Mouse (Mus musculus) embryonic facial prominence, embryonic 12.5 days (tissue): Measurements from ENCODE around the gene Dpp3. TPM values are rescaled to one million over a fixed set of nuclear protein-coding genes. Genes with fewer than 3 reads are reported as not detected.

Experiments used
- ATAC-seq: fragments of 200-750 bp; cut with Nextera tagmentation; 2 replicates; pipeline ENCODE4 v1.8.0; 2017; ENCODE audit not compliant: insufficient number of reproducible peaks, insufficient read depth, low FRiP score, low TSS enrichment
- H3K27ac ChIP-seq: fragments of 300-500 bp; sonication (generic); 2 replicates; pipeline ENCODE4 v1.5.1; 2016; ENCODE audit warnings: mild to moderate bottlenecking
- H3K27me3 ChIP-seq: fragments of 300-500 bp; sonication (generic); 2 replicates; pipeline ENCODE4 v1.6.1; 2016; ENCODE audit warnings: mild to moderate bottlenecking, moderate library complexity
- H3K36me3 ChIP-seq: fragments of 300-500 bp; sonication (generic); 2 replicates; pipeline ENCODE4 v1.6.1; 2016; ENCODE audit warnings: mild to moderate bottlenecking
- H3K4me1 ChIP-seq: fragments of 300-500 bp; sonication (generic); 2 replicates; pipeline ENCODE4 v1.6.1; 2016
- H3K4me2 ChIP-seq: fragments of 300-500 bp; sonication (generic); replicated peaks from 2 replicates; pipeline ENCODE4 v1.6.1; 2016; ENCODE audit warnings: mild to moderate bottlenecking, moderate library complexity
- H3K4me3 ChIP-seq: fragments of 300-500 bp; sonication (generic); 2 replicates; pipeline ENCODE4 v1.5.1; 2016; ENCODE audit warnings: mild to moderate bottlenecking
- H3K9ac ChIP-seq: fragments of 300-500 bp; sonication (generic); 2 replicates; pipeline ENCODE4 v1.6.1; 2016; ENCODE audit warnings: mild to moderate bottlenecking, moderate library complexity
- H3K9me3 ChIP-seq: fragments of 300-500 bp; sonication (generic); 2 replicates; pipeline ENCODE4 v1.6.1; 2016; ENCODE audit warnings: mild to moderate bottlenecking, moderate library complexity
- WGBS: fragments of 180-500 bp; shearing (Covaris S2); methylation state at CpG from one replicate; pipeline ENCODE4 v1.1.7; 2016; 5-methylcytosine and 5-hydroxymethylcytosine counted together
- polyA plus RNA-seq: library from polyadenylated mRNA; unstranded; fragments of >200 nt; fragmentation: Nextera tagmentation; extraction: Ambion mirVana; gene quantifications from 2 replicates; pipeline ENCODE4 v1.2.1, GENCODE M21; 2016

Gene Dpp3
- polyA plus RNA-seq, 1 experiment from 2014 or later, result 144 TPM

- no peak overlapping the region for H3K4me3 ChIP-seq
- H3K9ac ChIP-seq, result no peak overlapping the region
- no peaks in the 10 kb centered on the region for H3K27me3 ChIP-seq
- peaks cover 20% of the 10 kb centered on the region; the same call in 1 of the 2 replicates for H3K4me1 ChIP-seq
- no peak for ATAC-seq
- no peak overlapping the region for H3K4me2 ChIP-seq
- no peaks in the 10 kb centered on the region for H3K9me3 ChIP-seq
- 97% methylated on average over 11 of the region's 11 CpGs for WGBS
- peaks cover 55% of the 10 kb centered on the region for H3K36me3 ChIP-seq
- H3K27ac ChIP-seq, result no peak overlapping the region
These were observed 2.8 kb downstream of the Dpp3 start for GRCm38 (mm10) chr19:4925121-4925860.

DNA sequence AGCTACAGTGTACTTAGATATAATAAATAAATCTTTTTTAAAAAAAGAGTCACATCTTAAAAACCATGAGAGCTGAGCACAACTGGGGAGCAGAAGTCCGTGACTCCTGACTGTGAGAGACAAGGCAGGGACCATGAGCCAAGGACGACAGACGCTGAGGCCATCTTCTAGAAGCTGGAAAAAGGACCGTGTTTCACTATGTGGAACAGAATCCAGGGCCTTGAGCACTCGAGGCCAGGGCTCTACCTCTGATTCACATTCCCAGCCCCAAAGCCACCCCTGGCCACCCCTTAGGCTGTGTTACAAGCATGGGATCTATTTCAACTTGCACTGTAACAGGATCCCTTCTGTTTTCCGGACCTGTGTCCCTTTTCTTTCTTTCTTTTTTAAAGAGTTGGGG lies 8.4 kb downstream of the Dpp3 start:
- Histone ChIP-seq H3K4me2 (no peak overlapping the region), H3K9ac (no peak overlapping the region), H3K36me3 (peaks cover 96% of the 10 kb centered on the region), H3K9me3 (no peaks in the 10 kb centered on the region), H3K27me3 (no peaks in the 10 kb centered on the region), H3K4me3 (no peak overlapping the region), H3K27ac (no peak overlapping the region), H3K4me1 (no peaks in the 10 kb centered on the region)
- no peak for ATAC-seq
- 88% methylated on average over 6 of the region's 6 CpGs for WGBS

DNA sequence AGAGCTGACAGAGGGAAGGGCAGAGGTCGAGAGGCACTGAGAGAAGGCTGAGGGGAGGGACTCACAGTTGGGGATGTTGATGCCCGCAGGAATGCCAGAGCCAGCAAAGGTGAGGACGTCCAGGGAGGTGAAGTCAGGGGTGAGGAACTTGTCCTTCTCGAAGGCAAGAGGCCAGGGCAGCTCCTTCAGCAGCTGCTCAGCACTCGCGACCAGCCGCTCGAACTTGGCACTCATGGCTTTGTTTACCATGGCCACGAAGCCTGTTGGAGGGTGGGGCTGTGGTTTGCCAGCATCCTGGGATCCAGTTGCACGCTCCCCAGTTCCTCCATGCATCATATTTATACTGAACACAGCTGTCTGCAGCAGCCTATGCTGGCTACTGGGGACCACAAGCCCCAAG lies 11.3 kb downstream of the Dpp3 start:
- peaks cover 95% of the 10 kb centered on the region for H3K36me3 ChIP-seq
- H3K4me2 ChIP-seq, result no peak overlapping the region
- no peak for ATAC-seq
- H3K4me1 ChIP-seq, result no peaks in the 10 kb centered on the region
- H3K9me3 ChIP-seq, result no peaks in the 10 kb centered on the region
- H3K27me3 ChIP-seq, result no peaks in the 10 kb centered on the region
- H3K9ac ChIP-seq, result no peak overlapping the region
- H3K27ac ChIP-seq, result no peak overlapping the region
- 83% methylated on average over 10 of the region's 10 CpGs for WGBS
- no peak overlapping the region for H3K4me3 ChIP-seq

DNA sequence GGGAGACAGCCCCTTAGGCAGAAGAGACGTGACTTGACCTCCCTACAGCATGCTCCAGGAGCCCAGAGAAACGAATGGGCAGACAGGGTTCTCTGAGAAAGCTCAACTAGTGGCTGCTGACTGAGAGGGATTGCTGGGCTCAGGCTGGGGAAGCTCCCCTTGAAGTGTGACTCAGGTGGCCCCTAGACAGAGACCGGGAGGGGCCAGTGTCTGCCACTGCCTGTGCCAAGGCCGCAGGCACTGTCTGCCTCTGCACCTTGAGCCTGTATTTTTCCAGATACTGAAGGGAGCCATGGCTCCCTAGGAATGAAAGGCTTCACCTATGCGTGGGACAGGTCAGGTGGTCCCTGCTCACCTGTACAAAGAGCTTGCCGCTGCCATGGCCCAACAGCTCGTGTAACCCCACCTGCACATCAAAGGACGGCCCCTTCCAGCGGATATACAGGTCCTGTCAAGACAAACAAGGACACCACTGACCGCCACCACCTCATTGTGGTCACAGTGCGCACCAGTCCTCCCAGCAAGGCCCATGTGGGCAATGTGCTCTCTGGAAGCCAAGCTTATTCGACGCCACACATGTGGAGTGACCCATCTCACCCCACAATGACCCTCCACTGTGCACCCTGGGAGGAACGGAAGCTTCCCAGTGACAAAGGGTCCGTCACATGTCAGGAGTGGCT lies 12.0 kb downstream of the Dpp3 start:
- H3K4me1 ChIP-seq, result no peaks in the 10 kb centered on the region
- no peak for ATAC-seq
- no peak overlapping the region for H3K27ac ChIP-seq
- no peak overlapping the region for H3K4me3 ChIP-seq
- WGBS, result 88% methylated on average over 15 of the region's 15 CpGs
- no peaks in the 10 kb centered on the region for H3K27me3 ChIP-seq
- H3K9ac ChIP-seq, result no peak overlapping the region
- no peaks in the 10 kb centered on the region for H3K9me3 ChIP-seq
- H3K4me2 ChIP-seq, result no peak overlapping the region
- peaks cover 94% of the 10 kb centered on the region for H3K36me3 ChIP-seq

GRCm38 (mm10) chr19:4909376-4909775 lies 18.7 kb downstream of the Dpp3 start:
- Histone ChIP-seq H3K4me1 (peaks cover 4% of the 10 kb centered on the region; the same call in 1 of the 2 replicates), H3K4me3 (no peak overlapping the region), H3K27ac (no peak overlapping the region), H3K4me2 (no peak overlapping the region), H3K36me3 (peaks cover 66% of the 10 kb centered on the region), H3K9me3 (no peaks in the 10 kb centered on the region), H3K27me3 (no peaks in the 10 kb centered on the region), H3K9ac (no peak overlapping the region)
- ATAC-seq, result no peak
- 93% methylated on average over 7 of the region's 7 CpGs for WGBS

GRCm38 (mm10) chr19:4908107-4908506 lies 20.0 kb downstream of the Dpp3 start:
- no peak overlapping the region for H3K27ac ChIP-seq
- 82% methylated on average over 4 of the region's 4 CpGs for WGBS
- H3K4me2 ChIP-seq, result no peak overlapping the region
- no peaks in the 10 kb centered on the region for H3K9me3 ChIP-seq
- no peak overlapping the region for H3K9ac ChIP-seq
- no peak for ATAC-seq
- no peak overlapping the region for H3K4me3 ChIP-seq
- H3K27me3 ChIP-seq, result no peaks in the 10 kb centered on the region
- peaks cover 4% of the 10 kb centered on the region; the same call in 1 of the 2 replicates for H3K4me1 ChIP-seq
- peaks cover 58% of the 10 kb centered on the region for H3K36me3 ChIP-seq

DNA sequence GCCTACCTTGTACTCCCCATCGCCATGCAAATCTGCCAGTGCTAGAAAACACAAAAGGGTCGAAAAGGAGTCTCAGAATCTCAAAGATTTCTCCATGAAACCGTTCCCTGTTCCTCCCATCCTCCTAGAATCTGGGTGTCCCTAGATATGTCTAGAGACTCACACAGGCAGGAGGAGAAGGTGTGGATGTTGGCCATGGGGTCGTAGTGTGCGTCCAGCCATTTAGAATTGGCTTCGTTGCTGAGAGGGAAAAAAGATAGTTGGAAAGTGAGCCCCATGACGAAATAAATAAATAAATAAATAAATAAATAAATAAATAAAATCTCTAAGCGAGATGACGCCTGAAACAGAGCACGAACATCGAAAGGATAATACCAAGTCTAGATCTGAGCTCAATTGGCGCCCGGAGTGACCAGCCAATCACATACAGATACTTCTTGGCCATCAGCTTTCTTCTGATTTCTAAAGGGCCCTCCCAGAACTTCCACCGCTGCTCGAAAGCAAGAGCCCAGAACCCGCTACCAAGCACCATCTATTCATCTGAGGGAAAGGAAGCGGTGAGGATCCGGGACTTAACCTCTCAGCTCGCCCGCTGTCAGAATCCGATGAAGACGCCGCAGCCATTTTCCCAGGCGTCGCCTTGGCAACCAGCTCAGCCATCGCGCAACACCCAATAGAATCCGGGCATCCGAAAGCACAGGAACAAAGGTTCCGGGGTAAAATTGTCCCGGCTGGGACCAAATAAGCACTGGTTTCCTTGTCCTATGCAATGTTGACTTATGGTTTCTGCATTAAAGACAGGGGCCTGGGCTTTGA lies 21.9 kb downstream of the Dpp3 start, which contains the start of gene Bbs1:
TSS of gene Bbs1 (minus strand) at position 650 of the 816 bp plus-strand sequence.
- Histone ChIP-seq H3K27ac (no peak within 1 kb of the TSS), H3K36me3 (peaks cover 55% of the 10 kb centered on the region), H3K9ac (peak within 1 kb of the TSS; percentile 51), H3K4me2 (peak within 1 kb of the TSS; percentile 58), H3K27me3 (no peaks in the 10 kb centered on the region), H3K9me3 (no peaks in the 10 kb centered on the region), H3K4me3 (peak within 1 kb of the TSS; percentile 50), H3K4me1 (peaks cover 4% of the 10 kb centered on the region; the same call in 1 of the 2 replicates)
- no peak for ATAC-seq
- 10% methylated on average over 31 of the region's 31 CpGs for WGBS

GRCm38 (mm10) chr19:4899888-4900287 lies 28.2 kb downstream of the Dpp3 start:
- Histone ChIP-seq H3K27ac (no peak overlapping the region), H3K4me3 (no peak overlapping the region), H3K36me3 (peaks cover 14% of the 10 kb centered on the region), H3K9ac (no peak overlapping the region), H3K9me3 (no peaks in the 10 kb centered on the region), H3K4me2 (no peak overlapping the region), H3K4me1 (no peaks in the 10 kb centered on the region), H3K27me3 (no peaks in the 10 kb centered on the region)
- WGBS, result 81% methylated on average over 3 of the region's 3 CpGs
- no peak for ATAC-seq

DNA sequence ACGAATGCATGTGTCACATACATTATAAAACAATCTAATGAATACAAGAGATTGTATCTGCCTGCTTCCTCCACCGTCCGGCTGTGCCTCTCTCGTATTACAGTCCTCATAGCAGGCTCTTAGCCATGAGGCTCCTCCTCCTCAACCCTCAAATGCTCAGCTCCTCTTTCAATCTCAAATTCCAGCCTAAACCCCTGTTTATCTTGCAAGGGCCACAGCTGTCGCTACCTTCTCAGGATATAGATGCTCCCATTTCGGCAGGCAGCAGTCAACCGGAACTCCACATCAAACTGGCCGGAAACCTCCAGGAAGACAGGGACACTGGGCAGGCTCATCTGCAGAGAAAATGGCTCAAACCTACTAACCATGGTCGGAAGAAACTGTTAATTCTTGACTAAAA lies 29.1 kb downstream of the Dpp3 start:
- no peak overlapping the region for H3K4me3 ChIP-seq
- no peaks in the 10 kb centered on the region for H3K4me1 ChIP-seq
- H3K27me3 ChIP-seq, result no peaks in the 10 kb centered on the region
- no peak overlapping the region for H3K27ac ChIP-seq
- peaks cover 14% of the 10 kb centered on the region for H3K36me3 ChIP-seq
- no peak overlapping the region for H3K4me2 ChIP-seq
- no peak for ATAC-seq
- 59% methylated on average over 9 of the region's 9 CpGs for WGBS
- no peaks in the 10 kb centered on the region for H3K9me3 ChIP-seq
- H3K9ac ChIP-seq, result no peak overlapping the region

DNA sequence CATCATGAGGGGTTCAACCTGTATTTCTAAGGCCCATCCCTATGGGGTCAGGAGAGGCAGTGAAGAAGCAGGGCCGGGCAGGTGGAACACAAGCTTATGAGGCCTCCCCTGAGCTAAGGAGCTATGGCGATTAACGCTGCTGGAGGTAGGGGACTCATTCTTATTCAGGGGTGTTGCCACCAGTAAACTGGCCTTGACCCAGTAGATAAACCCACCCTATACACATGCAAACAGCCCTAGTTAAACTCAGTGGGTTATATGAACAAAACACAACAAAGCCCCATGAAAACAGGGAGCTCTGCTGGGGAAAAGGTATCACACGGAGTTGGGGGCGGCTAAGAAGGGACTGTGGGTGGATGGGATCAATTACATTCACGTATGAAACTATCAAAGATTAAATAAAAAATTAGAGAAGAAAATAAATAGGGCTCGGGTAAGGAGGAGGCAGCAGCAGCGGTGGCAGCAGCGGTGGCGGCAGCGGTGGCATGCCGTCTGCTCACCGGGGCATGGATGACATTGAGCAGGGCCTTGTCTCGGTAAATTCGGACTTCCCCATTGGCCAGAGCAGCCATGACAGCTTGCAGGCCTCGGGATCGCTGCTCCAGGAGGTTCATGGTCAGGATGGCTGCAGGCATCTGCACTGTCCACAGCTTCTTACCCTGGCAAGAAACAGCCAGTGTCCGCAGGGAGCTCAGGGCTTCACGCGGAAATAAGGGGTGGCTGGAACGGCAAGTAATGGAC lies 31.1 kb downstream of the Dpp3 start:
- H3K27ac ChIP-seq, result no peak overlapping the region
- 55% methylated on average over 21 of the region's 21 CpGs for WGBS
- ATAC-seq, result no peak

GRCm38 (mm10) chr19:4891798-4892197 lies 36.3 kb downstream of the Dpp3 start:
- Histone ChIP-seq H3K9me3 (no peaks in the 10 kb centered on the region), H3K27me3 (no peaks in the 10 kb centered on the region), H3K4me3 (no peak overlapping the region), H3K27ac (no peak overlapping the region), H3K36me3 (peaks cover 15% of the 10 kb centered on the region), H3K4me2 (no peak overlapping the region), H3K9ac (no peak overlapping the region), H3K4me1 (no peaks in the 10 kb centered on the region)
- ATAC-seq, result no peak
- 76% methylated on average over 3 of the region's 3 CpGs for WGBS

More for the DNA sequence above, 31.1 kb downstream of the Dpp3 start:
- Histone ChIP-seq H3K9ac (no peak overlapping the region), H3K4me2 (no peak overlapping the region), H3K9me3 (no peaks in the 10 kb centered on the region), H3K4me1 (no peaks in the 10 kb centered on the region), H3K4me3 (no peak overlapping the region), H3K36me3 (peaks cover 4% of the 10 kb centered on the region), H3K27me3 (no peaks in the 10 kb centered on the region)
